Mouse (Mus musculus) liver, postnatal 0 days (tissue): ENCODE data around the gene Fosb. TPM values are rescaled to one million over a fixed set of nuclear protein-coding genes. Genes with fewer than 3 reads are reported as not detected.

Experiments
- ATAC-seq: fragments of 200-750 bp; cut with Nextera tagmentation; 2 replicates; pipeline ENCODE4 v1.8.0; 2017; ENCODE audit warnings: mild to moderate bottlenecking, moderate library complexity
- DNase-seq: peaks from one replicate; pipeline ENCODE4 v3.0.0-alpha.2; 2016
- H3K27ac ChIP-seq: fragments of 300-500 bp; sonication (generic); 2 replicates; pipeline ENCODE4 v1.5.1; 2014; ENCODE audit warnings: antibody characterized with exemption, moderate library complexity, mild to moderate bottlenecking, low read depth
- H3K27me3 ChIP-seq: fragments of 300-500 bp; sonication (generic); 2 replicates; pipeline ENCODE4 v1.6.1; 2014; ENCODE audit warnings: low read length, control low read depth, mixed read lengths; ENCODE audit not compliant: insufficient read depth
- H3K36me3 ChIP-seq: fragments of 300-500 bp; sonication (generic); replicated peaks from 2 replicates; pipeline ENCODE4 v1.6.1; 2014; ENCODE audit warnings: mild to moderate bottlenecking, control low read depth, low read length, moderate library complexity, mixed read lengths; ENCODE audit not compliant: insufficient read depth
- H3K4me1 ChIP-seq: fragments of 300-500 bp; sonication (generic); 2 replicates; pipeline ENCODE4 v1.6.1; 2014; ENCODE audit warnings: antibody characterized with exemption, mild to moderate bottlenecking, control low read depth; ENCODE audit not compliant: insufficient read depth
- H3K4me2 ChIP-seq: fragments of 300-500 bp; sonication (generic); 2 replicates; pipeline ENCODE4 v1.6.1; 2014; ENCODE audit warnings: low read depth, mild to moderate bottlenecking, low read length, moderate library complexity, mixed read lengths
- H3K4me3 ChIP-seq: fragments of 300-500 bp; sonication (generic); 2 replicates; pipeline ENCODE4 v1.5.1; 2014; ENCODE audit warnings: low read depth, low read length
- H3K9ac ChIP-seq: fragments of 300-500 bp; sonication (generic); replicated peaks from 2 replicates; pipeline ENCODE4 v1.6.1; 2014; ENCODE audit warnings: mild to moderate bottlenecking, moderate library complexity
- H3K9me3 ChIP-seq: fragments of 300-500 bp; sonication (generic); 2 replicates; pipeline ENCODE4 v1.6.1; 2016; ENCODE audit warnings: mild to moderate bottlenecking, control low read depth, low read length, mixed read lengths
- CTCF ChIP-seq: sonication (generic); IDR thresholded peaks from 2 replicates; pipeline ENCODE4 v1.5.1; 2016; ENCODE audit warnings: antibody characterized with exemption, low read depth
- EP300 ChIP-seq: IDR thresholded peaks from 2 replicates; pipeline ENCODE4 v1.6.1; 2016; ENCODE audit warnings: antibody characterized with exemption, low read depth, mild to moderate bottlenecking
- WGBS: fragments of 180-500 bp; shearing (Covaris S2); extraction: QIAGEN DNeasy Blood & Tissue Kit; methylation state at CpG from one replicate; pipeline ENCODE4 v1.1.7; 2014; ENCODE audit not compliant: insufficient replicate concordance; 5-methylcytosine and 5-hydroxymethylcytosine counted together
- polyA plus RNA-seq: library from polyadenylated mRNA; unstranded; fragments of >200 nt; fragmentation: Nextera tagmentation; extraction: Ambion mirVana; gene quantifications from 2 replicates; pipeline ENCODE4 v1.2.1, GENCODE M21; 2015

The Fosb gene
- polyA plus RNA-seq, 1 experiment from 2014 or later = 0.06 TPM

DNA sequence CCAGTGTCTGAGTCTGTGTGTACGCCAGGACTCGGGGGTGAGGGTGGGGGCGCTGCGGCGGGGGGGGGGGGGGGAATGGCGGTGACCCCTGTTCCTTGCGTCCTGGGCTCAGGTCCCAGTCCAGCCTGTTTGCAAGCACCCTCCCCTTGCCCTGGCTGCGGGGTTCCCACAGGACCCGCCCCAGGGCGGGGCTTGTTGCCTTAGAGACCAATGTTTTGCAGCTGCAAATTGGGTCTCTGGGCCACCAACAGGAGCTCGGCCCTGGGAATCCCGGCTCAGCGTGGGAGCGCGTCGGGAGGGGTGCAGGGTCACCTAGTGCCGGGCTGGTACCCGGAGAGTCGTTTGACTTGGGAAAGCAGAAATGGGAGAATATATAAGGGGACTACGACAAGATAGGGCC lies 16.5 kb upstream of the Fosb start:
- TF ChIP-seq CTCF (no peak), EP300 (no peak)
- Histone ChIP-seq H3K36me3 (no peaks in the 10 kb centered on the region), H3K9me3 (no peaks in the 10 kb centered on the region), H3K27ac (peak overlapping the region; percentile 61; the same call in 1 of the 2 replicates), H3K4me2 (peak overlapping the region; percentile 69), H3K27me3 (0 out of 2 replicates have a peak, but pooled peaks cover 10% of the 10 kb centered on the region), H3K4me1 (peaks cover 23% of the 10 kb centered on the region), H3K9ac (no peak overlapping the region), H3K4me3 (peak overlapping the region; percentile 33)
- under 1% methylated on average over 19 of the region's 20 CpGs for WGBS
- peak; percentile 86 for DNase-seq
- ATAC-seq = peak; percentile 40

DNA sequence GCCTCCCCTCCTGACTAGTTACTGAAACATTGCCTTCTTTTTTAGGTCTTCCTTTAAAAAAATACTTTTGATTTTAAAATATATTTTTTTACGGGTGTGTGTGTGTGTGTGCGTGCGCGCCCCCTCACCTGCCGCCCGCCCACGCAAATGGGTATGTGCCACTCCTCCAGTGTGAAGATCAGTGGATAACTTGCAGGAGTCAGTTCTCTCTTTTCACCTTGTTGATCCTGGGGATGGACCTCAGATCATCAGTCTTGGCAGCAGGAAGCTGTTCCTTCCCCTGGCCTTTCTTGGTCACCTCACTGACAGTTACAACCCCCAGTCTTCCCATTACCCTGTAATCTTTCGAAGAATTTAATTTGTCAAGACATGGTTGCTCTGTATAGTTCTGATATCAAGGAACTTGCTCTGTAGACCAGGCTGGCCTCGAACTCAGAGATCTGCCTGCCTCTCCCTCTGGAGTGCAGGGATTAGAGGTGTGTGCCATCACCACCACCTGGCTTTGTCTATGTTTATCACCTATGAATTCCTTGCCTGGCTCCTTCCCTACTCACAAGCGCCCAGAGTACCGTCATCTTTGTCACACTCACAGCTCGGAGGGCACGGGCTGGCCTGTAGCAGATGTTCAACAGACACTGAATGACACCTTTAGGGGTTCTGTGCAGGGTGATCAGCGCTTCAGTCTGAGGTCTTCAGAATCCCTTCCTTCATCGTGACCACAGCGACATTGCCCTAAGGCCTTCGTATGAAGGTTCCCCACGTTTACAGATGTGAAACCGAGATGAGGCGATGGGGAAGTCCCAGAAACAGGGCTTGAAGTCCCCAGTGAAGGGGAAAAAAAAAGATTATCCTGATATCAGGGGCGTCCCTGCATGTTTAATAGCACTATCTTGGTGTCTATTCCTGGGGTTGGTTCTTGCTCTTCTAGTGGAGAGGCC lies 15.7 kb upstream of the Fosb start:
- H3K4me2 ChIP-seq = peak overlapping the region; percentile 69
- H3K4me1 ChIP-seq = peaks cover 23% of the 10 kb centered on the region
- 0 out of 2 replicates have a peak, but pooled peaks cover 10% of the 10 kb centered on the region for H3K27me3 ChIP-seq
- no peak overlapping the region for H3K27ac ChIP-seq
- no peak overlapping the region for H3K4me3 ChIP-seq
- no peak overlapping the region for H3K9ac ChIP-seq
- H3K36me3 ChIP-seq = no peaks in the 10 kb centered on the region
- WGBS = 57% methylated on average over 21 of the region's 21 CpGs
- no peak for DNase-seq
- ATAC-seq = no peak
- H3K9me3 ChIP-seq = no peaks in the 10 kb centered on the region
- TF ChIP-seq CTCF (no peak), EP300 (no peak)

DNA sequence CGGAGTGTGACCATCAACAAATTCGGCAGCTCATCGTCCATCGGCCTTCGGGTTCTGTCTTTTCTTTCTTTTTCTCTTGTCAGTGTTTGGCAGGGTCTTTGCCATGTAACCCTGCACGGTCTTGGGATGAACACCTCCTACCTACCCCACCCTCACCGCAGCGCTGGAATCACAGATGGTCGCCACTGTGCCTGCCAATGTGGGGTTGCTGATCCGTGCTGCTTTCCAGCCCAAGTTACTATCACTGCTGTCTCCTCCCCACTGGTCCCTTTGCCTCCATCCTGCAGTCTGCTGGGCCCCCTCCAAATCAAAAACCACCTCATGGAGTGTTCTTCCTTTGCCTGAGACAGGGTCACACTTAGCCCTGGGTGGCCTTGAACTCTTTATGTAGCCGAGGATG lies 14.4 kb upstream of the Fosb start:
- TF ChIP-seq EP300 = no peak
- TF ChIP-seq CTCF = no peak
- WGBS = 84% methylated on average over 11 of the region's 11 CpGs

DNA sequence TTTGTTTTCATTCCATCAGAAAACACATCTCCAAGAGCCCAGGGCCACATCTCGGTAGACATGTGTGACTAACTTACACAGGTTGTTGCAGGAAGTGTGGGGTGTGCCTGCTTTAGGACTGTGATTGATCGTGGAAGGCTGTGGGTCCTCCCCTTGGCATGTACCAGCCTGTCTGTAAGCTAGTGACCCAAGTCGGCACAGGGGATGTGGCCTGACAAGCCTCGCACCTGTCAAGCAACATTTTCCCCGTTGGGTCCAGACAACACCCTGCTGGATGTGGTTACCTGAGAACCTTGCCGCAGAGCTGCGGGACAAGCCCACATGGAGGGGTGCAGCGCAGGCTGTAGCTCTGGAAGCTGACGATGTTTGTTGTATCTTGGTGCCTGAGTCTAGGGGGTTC lies 12.6 kb upstream of the Fosb start:
- H3K4me3 ChIP-seq = no peak overlapping the region
- H3K9ac ChIP-seq = no peak overlapping the region
- no peak overlapping the region for H3K27ac ChIP-seq
- H3K36me3 ChIP-seq = no peaks in the 10 kb centered on the region
- H3K27me3 ChIP-seq = peaks cover 13% of the 10 kb centered on the region; the same call in 1 of the 2 replicates
- peaks cover 22% of the 10 kb centered on the region for H3K4me1 ChIP-seq
- no peak for DNase-seq
- no peak overlapping the region for H3K4me2 ChIP-seq
- WGBS = 47% methylated on average over 9 of the region's 9 CpGs
- no peaks in the 10 kb centered on the region for H3K9me3 ChIP-seq
- ATAC-seq = no peak
- TF ChIP-seq CTCF = no peak
- TF ChIP-seq EP300 = no peak

More for the DNA sequence above, 14.4 kb upstream of the Fosb start:
- Histone ChIP-seq H3K4me1 (peaks cover 27% of the 10 kb centered on the region), H3K4me2 (no peak overlapping the region), H3K27ac (no peak overlapping the region), H3K9me3 (no peaks in the 10 kb centered on the region), H3K9ac (no peak overlapping the region), H3K27me3 (0 out of 2 replicates have a peak, but pooled peaks cover 10% of the 10 kb centered on the region), H3K4me3 (no peak overlapping the region), H3K36me3 (no peaks in the 10 kb centered on the region)
- DNase-seq (no peak), ATAC-seq (no peak)

DNA sequence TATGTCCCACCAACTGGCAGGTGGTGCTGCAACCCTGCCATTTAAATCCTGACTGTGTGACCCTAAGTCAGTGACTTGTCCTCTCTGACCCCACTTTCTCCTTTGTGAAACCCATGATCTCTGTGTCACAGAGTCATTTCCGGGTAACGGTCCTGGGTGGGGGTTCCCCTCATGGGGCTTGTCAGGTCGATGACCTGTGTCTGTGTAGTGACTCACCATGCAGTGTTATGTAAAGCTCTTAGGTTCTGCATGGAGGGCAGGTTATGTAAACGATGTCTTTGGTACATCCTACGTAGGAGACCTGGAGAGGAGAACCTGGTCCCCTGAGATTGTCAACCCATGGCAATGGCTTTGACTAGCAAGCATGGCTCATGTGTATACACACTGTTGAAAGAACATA lies 11.6 kb upstream of the Fosb start:
- Histone ChIP-seq H3K4me1 (peaks cover 15% of the 10 kb centered on the region), H3K27me3 (peaks cover 13% of the 10 kb centered on the region; the same call in 1 of the 2 replicates), H3K4me3 (no peak overlapping the region), H3K27ac (no peak overlapping the region), H3K9ac (no peak overlapping the region), H3K4me2 (no peak overlapping the region), H3K36me3 (no peaks in the 10 kb centered on the region), H3K9me3 (no peaks in the 10 kb centered on the region)
- 28% methylated on average over 5 of the region's 5 CpGs for WGBS
- TF ChIP-seq CTCF (no peak), EP300 (peak; percentile 20; the same call in 1 of the 2 replicates)
- DNase-seq (peak; percentile 55), ATAC-seq (peak; percentile 67)

DNA sequence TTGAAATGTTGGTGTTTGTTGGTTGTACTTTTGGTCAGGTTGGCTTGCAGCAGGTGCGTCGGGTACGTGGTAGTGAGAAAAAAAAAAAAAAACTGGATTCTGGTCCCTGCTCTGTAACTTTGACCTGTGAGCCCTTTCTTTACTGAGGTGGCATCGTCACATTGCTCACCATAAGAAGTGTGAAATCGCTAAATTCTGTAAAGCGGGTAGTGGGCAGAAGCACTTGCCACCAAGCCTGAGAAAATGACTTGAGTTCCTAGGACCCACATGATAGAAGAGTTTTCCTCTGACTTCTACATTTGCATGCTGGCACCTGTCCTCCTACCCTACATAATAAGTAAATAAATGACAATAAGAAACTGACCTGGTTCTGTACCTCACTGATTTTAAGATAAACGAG lies 10.8 kb upstream of the Fosb start:
- Histone ChIP-seq H3K27me3 (peaks cover 16% of the 10 kb centered on the region; the same call in 1 of the 2 replicates), H3K4me3 (no peak overlapping the region)
- WGBS = 35% methylated on average over 7 of the region's 7 CpGs

More for the DNA sequence above, 10.8 kb upstream of the Fosb start:
- Histone ChIP-seq H3K36me3 (no peaks in the 10 kb centered on the region), H3K9ac (no peak overlapping the region), H3K9me3 (no peaks in the 10 kb centered on the region), H3K4me1 (peaks cover 9% of the 10 kb centered on the region), H3K27ac (no peak overlapping the region), H3K4me2 (peak overlapping the region; percentile 78; the same call in 1 of the 2 replicates)
- ATAC-seq (no peak), DNase-seq (no peak)
- TF ChIP-seq EP300 = no peak
